Mouse (Mus musculus): Measurements from ENCODE around the gene Ucp1. TPM values are rescaled to one million over a fixed set of nuclear protein-coding genes. Genes with fewer than 3 reads are reported as not detected.

The Ucp1 gene
- 3.1 TPM for polyA plus RNA-seq (2014; fragmentation: Illumina TruSeq; extraction: RNeasy Lipid Tissue Mini Kit (QIAGEN cat#74804); ENCODE audit: low read depth, low replicate concordance)

DNA sequence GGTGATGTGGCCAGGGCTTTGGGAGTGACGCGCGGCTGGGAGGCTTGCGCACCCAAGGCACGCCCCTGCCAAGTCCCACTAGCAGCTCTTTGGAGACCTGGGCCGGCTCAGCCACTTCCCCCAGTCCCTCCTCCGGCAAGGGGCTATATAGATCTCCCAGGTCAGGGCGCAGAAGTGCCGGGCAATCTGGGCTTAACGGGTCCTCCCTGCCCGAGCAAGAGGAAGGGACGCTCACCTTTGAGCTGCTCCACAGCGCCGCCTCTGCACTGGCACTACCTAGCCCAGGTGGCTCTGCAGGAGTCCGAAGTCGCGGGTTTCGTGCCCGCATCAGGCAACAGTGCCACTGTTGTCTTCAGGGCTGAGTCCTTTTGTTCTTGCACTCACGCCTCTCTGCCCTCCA lies at the start of gene Ucp1:
Gene Ucp1, plus strand, starts transcription at position 177 of the 400 bp plus-strand sequence.

DNA sequence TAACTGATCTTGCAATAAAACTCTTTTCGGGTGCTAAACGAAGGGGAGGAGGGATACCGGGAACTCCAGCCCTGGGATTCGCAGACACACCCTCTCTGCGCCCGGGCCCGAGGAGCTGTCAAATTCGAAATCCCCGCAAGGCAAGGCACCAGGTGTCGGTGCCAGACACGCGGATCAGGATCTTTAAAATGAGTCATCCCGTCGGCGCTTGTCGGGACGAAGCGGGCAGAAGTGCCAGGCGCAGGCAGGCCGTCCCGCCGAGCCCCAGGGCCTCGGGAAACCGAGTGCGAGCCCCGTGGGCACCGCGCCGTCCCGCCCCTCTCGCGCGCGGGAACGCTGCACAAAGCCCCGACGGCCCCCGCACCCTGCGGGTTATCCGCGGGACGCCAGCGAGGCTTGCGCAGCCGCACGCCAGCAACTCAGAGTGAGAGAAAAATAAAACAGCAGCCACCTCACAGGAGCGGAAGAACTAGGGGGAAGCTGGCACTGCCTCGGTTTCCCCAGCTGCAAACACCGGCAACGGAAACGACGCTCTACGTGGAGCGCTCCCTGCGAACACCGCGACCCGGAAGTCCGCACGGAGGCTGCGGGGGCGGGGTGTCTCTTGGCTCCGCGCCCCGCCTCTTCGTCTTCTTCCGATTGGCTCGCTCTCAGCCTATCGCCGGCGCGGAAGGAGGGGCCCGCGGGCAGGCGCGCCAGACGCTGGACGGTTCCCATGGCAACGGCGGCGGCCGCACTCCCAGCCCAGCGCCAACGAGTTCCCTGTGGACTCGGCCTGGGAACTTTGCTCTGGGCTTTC lies 41.9 kb downstream of the Ucp1 start, which contains the start of gene Elmod2:
Gene Elmod2, minus strand, starts transcription at position 588 of the 799 bp plus-strand sequence.

Other genes with a start within 250 kb of the Ucp1 start
- 3.7 TPM for gene Tbc1d9, start 125.0 kb upstream of the Ucp1 start, polyA plus RNA-seq (2014; fragmentation: Illumina TruSeq; extraction: RNeasy Lipid Tissue Mini Kit (QIAGEN cat#74804); ENCODE audit: low read depth, low replicate concordance)
- gene Gm10645, start 124.2 kb upstream of the Ucp1 start, polyA plus RNA-seq (2014; fragmentation: Illumina TruSeq; extraction: RNeasy Lipid Tissue Mini Kit (QIAGEN cat#74804); ENCODE audit: low read depth, low replicate concordance) = not detected
- 38.2 TPM for gene Elmod2, start 42.1 kb downstream of the Ucp1 start, polyA plus RNA-seq (2014; fragmentation: Illumina TruSeq; extraction: RNeasy Lipid Tissue Mini Kit (QIAGEN cat#74804); ENCODE audit: low read depth, low replicate concordance)
- not detected for gene Mgat4d, start 58.1 kb downstream of the Ucp1 start, polyA plus RNA-seq (2014; fragmentation: Illumina TruSeq; extraction: RNeasy Lipid Tissue Mini Kit (QIAGEN cat#74804); ENCODE audit: low read depth, low replicate concordance)
- gene Clgn, start 99.5 kb downstream of the Ucp1 start, polyA plus RNA-seq (2014; fragmentation: Illumina TruSeq; extraction: RNeasy Lipid Tissue Mini Kit (QIAGEN cat#74804); ENCODE audit: low read depth, low replicate concordance) = 0.20 TPM
- 393 TPM for gene Scoc, start 168.0 kb downstream of the Ucp1 start, polyA plus RNA-seq (2014; fragmentation: Illumina TruSeq; extraction: RNeasy Lipid Tissue Mini Kit (QIAGEN cat#74804); ENCODE audit: low read depth, low replicate concordance)
- not detected for gene Olfr370, start 245.4 kb downstream of the Ucp1 start, polyA plus RNA-seq (2014; fragmentation: Illumina TruSeq; extraction: RNeasy Lipid Tissue Mini Kit (QIAGEN cat#74804); ENCODE audit: low read depth, low replicate concordance)